Mouse (Mus musculus) cerebellum, adult 11 months (tissue): ENCODE measurements at regions not wholly inside any gene's neighbourhood (a gene's known extent, or its start where the extent isn't known, plus 50 kb on each side); places are given as distances from the start of the nearest gene placed in this dataset.

Experiments
- DNase-seq: peaks from one replicate; pipeline ENCODE4 v3.0.0; 2022

DNA sequence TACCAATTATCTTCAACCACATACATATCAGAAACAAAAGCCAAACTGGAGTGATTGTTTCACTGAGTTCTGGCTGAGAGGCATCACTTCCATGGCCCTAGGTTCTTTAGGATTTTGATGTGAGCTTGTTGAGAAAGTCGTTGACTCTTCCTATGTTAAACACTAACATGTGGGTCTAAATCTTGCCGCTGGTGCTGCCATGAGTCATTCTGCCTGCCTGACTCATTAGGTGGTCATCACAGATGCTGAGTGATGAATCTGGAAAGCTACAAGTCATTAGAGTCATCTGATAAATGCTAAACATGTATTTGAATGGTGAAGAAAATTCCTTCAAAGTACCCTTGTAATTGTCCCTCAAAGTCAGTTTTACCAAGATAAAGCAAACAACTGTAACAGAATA is 60.4 kb upstream of the Tac1 start:
- no peak for DNase-seq

DNA sequence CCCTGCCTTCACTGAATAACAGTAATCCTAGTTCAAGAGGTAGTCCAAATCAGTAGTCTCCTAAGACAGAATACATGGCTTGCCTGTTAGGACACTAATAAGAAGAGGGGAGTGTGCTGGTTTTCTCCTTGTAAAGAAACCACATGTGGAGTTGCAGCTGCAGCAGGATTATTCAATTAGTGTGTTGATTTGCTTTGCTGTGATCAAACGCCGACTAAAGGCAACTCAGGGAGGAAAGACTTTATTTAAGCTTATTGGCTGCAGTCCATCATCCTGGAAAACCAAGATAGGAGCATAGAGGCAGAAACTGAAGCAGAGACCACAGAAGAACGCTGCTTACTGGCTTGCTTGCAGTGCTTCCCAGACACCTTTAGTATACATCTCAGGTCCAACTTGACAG is 57.9 kb upstream of the Tac1 start:
- DNase-seq: no peak
